Mouse (Mus musculus): ENCODE data around the gene Rgs6.

- TF ChIP-seq CTCF (IDR thresholded peaks at IDR 0.05; ENCODE audit: borderline replicate concordance, extremely low read depth, insufficient read depth, insufficient read length) (no peak), POLR2A (IDR thresholded peaks at IDR 0.05; ENCODE audit: borderline replicate concordance, extremely low read depth, insufficient read depth, insufficient read length, poor library complexity, severe bottlenecking) (no peak)
Observed at GRCm38 (mm10) chr12:83047710-83048109, 459.6 kb downstream of the Rgs6 start.

Data from brain, embryonic 14.5 days (tissue).